Mouse (Mus musculus): Measurements from ENCODE around the gene Tomm70a.

Gene Tomm70a

GRCm38 (mm10) chr16:57120913-57121815 lies at the start of gene Tomm70a:
Tomm70a (plus strand) TSS chr16:57121703.
- DNase-seq (ENCODE audit: low read depth, low spot score) = peak; percentile 86

GRCm38 (mm10) chr16:57075986-57076385 lies 45.5 kb upstream of the Tomm70a start:
- DNase-seq (ENCODE audit: low read depth, low spot score) = no peak

- no peak for DNase-seq (ENCODE audit: low read depth, low spot score)
Measured at GRCm38 (mm10) chr16:57079577-57079976, 41.9 kb upstream of the Tomm70a start.

GRCm38 (mm10) chr16:57092460-57092859 lies 29.0 kb upstream of the Tomm70a start:
- DNase-seq (ENCODE audit: low read depth, low spot score) = peak; percentile 45

- DNase-seq (ENCODE audit: low read depth, low spot score) = no peak
Measured at GRCm38 (mm10) chr16:57092911-57093605, 28.4 kb upstream of the Tomm70a start.

- no peak for DNase-seq (ENCODE audit: low read depth, low spot score)
Measured at GRCm38 (mm10) chr16:57098468-57099144, 22.9 kb upstream of the Tomm70a start.

- DNase-seq (ENCODE audit: low read depth, low spot score) = no peak
Measured at GRCm38 (mm10) chr16:57099572-57100237, 21.8 kb upstream of the Tomm70a start.

- no peak for DNase-seq (ENCODE audit: low read depth, low spot score)
Measured at GRCm38 (mm10) chr16:57101174-57101573, 20.3 kb upstream of the Tomm70a start.

- DNase-seq (ENCODE audit: low read depth, low spot score) = no peak
Measured at GRCm38 (mm10) chr16:57106185-57106960, 15.1 kb upstream of the Tomm70a start.

- DNase-seq (ENCODE audit: low read depth, low spot score) = no peak
Measured at GRCm38 (mm10) chr16:57116066-57116465, 5.4 kb upstream of the Tomm70a start.

- no peak for DNase-seq (ENCODE audit: low read depth, low spot score)
Measured at GRCm38 (mm10) chr16:57117562-57117961, 3.9 kb upstream of the Tomm70a start.

- DNase-seq (ENCODE audit: low read depth, low spot score) = no peak
Measured at GRCm38 (mm10) chr16:57121816-57122415, 413 bp downstream of the Tomm70a start.

- no peak for DNase-seq (ENCODE audit: low read depth, low spot score)
Measured at GRCm38 (mm10) chr16:57122682-57123445, 1.4 kb downstream of the Tomm70a start.

GRCm38 (mm10) chr16:57126268-57126667 lies 4.8 kb downstream of the Tomm70a start:
- no peak for DNase-seq (ENCODE audit: low read depth, low spot score)

- DNase-seq (ENCODE audit: low read depth, low spot score) = no peak
Measured at GRCm38 (mm10) chr16:57127825-57128224, 6.3 kb downstream of the Tomm70a start.

GRCm38 (mm10) chr16:57130752-57131400 lies 9.4 kb downstream of the Tomm70a start:
- DNase-seq (ENCODE audit: low read depth, low spot score) = no peak

- no peak for DNase-seq (ENCODE audit: low read depth, low spot score)
Measured at GRCm38 (mm10) chr16:57131544-57131943, 10.0 kb downstream of the Tomm70a start.

- DNase-seq (ENCODE audit: low read depth, low spot score) = no peak
Measured at GRCm38 (mm10) chr16:57132326-57132725, 10.8 kb downstream of the Tomm70a start.

GRCm38 (mm10) chr16:57133611-57134010 lies 12.1 kb downstream of the Tomm70a start:
- no peak for DNase-seq (ENCODE audit: low read depth, low spot score)

Data from retina, adult 2 months (tissue).